Mouse (Mus musculus) urinary bladder, postnatal 14 days (tissue): ENCODE results near the gene Tmem132c.
"Not testable (repeated sequence)": the region's sequence is repeated elsewhere in the genome, so short reads cannot be mapped to it uniquely, and the experiment has no call there.

ENCODE experiments used
- DNase-seq: peaks from one replicate; pipeline ENCODE4 v3.0.0; 2021; ENCODE audit warnings: low spot score

Tmem132c gene

DNA sequence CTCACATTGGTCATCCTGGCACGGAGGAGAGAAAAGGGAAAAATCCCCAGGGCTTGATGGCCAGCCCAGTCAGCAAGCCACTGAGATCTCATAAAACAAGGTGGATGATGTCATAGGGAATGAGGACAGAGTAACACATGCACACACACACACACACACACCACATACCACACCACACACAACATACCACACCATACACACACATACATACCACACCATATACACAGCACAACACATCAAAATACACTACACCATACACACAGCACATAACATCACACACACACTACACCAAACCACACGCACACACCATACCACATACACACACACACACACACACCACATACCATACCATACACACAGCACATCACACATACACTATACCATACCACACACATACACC is 104.8 kb downstream of the Tmem132c start:
- no peak for DNase-seq

DNA sequence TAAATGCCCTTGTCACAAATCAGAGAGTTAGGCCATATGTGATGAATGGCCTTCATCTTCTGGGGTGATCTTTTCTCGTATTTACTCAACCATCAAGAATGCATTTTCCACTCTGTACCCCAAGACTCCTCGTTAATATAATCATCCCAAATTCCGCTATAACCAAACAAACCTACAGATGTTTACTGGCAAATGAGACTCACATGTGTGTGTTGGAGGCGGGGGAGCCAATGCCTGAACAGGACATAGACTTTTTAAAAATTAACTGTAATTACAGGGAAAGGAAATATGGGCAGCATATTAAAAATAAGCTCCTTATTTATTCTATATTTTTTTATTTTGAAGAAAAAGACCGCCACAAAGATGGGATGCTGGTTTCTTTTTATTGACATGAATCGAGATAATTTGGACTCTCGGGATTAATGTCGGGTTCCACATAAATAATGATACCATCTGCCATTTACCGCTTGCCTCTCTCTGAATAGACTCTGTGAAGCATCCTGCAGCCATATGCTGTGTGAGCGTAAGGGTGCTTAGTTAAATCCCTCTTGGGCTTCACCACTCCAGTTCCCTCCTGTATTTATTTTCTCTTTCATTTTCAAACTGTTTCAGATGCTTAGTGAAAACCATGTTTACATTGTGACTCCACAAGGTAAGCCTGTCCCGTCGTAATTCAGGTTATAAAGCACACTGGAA is 105.6 kb downstream of the Tmem132c start:
- DNase-seq: no peak

DNA sequence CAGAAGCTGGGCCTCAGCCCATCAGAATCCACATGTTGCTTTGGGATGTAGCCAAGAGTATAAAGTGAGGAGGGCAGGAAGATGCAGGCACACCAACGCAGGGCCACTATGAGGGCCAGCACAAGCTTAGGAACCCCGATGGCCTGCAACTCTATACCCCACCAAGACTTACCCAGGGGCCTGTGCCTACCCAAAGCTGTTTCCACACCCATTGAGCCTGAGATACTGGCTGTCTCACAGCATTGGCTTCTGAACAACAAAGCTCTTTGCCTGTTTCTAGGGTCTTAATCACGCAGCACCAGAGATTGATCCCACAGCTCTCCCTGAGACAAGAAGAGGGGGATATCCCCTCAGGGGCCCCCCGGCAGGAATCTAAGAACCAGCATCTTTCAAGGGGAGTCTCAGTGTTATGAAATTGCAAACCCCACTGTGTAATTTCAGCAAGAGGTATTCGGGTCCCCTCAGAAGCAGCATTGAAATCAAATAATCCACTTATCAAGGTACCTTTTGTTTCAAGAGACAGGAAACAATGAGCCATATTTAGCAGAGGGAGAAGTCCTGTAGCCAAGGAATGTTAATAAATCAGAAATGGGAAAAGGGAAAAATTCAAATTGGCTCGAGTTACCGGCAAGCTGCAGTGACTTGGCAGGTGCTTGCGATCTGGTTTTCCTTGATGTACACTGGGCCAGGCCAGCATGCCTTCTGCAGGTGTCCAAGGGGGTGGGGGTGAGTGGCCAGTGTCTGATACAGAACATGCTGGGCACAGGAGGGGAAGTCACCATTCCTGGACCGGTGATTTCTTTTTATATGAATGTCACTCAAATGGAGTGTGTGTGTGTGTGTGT is 107.8 kb downstream of the Tmem132c start:
- DNase-seq: no peak

DNA sequence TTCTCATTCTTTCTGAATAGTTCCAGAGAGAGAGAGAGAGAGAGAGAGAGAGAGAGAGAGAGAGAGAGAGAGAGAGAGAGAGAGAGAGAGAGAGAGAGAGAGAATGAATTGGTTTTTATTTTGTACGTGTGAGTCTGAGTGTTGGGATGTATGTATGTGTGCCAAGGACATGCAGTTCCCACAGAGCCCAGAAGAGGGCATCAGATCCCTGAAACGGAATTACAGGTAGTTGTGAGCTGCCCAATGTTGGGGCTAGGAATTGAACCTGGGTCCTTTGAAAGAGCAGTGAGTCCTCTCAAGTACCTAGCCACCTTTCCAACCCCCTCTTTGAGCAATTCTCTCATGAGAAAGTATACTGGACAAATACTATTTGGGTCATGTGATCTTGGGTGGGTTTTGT is 111.4 kb downstream of the Tmem132c start:
- no peak for DNase-seq

DNA sequence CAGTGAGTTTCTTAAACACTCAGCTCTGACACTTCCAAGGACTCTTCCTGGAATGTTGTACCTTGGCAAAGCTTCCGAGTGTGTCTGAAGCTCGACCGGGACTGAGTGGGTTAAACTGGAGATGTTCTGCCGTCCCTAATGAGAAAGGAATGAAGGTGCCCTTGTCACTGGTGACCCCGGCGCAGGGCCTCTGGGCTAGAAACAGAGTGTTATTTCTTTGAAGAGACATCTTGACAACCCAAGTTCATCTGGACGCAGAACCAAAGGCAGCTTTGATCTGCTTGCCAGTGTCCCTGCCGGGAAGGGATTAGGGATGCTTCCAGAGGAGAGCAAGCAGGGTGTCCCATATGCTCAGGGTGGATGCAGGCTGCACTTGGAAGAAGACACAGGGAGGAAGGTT is 114.2 kb downstream of the Tmem132c start:
- no peak for DNase-seq

DNA sequence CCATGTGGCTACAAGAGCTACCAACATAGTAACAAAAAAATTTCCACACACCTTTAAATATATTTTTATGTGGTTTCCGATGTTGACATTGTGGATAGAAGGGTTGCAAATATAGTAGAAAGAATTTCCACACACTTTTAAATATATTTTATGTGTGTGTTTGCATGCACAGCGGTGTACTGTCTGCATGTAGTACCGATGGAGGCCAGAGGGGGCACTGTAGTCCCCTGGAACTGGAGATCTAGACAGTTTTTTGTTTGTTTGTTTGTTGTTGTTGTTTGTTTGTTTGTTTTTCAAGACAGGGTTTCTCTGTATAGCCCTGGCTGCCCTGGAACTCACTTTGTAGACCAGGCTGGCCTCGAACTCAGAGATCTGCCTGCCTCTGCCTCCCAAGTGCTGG is 116.3 kb downstream of the Tmem132c start:
- not testable (repeated sequence) for DNase-seq

DNA sequence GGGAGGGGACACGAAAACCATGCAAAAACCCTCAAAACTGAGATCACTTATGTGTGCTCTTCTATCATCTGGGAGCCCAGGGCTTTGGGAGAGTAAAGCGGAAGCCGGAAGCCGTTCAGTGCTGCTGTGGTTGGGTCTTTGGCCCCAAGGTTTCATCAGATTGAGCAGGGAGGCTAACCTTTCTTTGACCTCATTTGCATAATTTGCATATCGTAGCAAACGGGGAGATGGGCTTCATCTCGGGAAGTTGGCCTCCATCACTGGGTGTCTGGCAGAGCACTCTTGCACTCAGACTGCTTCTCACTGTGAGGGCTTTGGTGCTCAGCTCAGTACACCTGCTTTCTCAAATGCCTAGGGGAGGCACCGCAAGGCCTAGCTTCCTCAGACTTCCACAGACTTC is 119.5 kb downstream of the Tmem132c start:
- no peak for DNase-seq

DNA sequence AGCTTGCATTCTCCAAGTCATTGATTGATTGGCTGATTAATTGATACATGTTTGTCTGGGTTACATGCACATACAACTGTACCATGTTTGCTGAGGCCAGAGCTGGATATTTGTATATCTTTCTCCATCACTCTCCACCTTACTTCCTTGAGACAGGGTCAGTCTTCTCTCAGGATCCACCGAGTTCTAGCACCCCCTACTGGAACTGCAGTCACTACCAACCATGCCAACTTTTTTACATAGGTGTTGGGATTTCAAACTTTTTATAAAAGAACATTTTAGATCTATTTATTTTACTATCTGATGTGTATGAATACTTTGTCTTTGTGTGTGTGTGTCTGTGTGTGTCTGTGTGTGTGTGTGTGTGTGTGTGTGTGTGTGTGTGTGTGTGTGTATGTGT is 123.5 kb downstream of the Tmem132c start:
- DNase-seq: no peak

DNA sequence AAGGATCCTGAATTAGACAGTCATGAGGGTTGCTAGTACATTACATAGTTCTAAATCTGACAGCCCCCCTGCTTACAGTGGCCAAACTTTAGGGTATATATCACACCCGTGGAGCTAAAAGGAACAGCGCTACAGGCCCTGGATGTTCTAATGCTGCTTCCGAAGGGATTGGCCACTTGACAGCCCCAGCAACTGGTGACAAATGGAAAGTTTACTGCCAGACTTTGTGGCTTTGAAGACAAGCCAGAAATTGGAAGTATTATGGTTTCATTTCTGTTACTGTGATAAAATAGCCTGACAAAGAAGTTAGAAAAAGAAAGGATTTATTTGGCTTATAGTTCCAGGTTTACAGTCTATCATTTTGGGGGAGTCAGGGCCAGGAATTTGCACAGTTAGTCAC is 126.6 kb downstream of the Tmem132c start:
- DNase-seq: no peak

DNA sequence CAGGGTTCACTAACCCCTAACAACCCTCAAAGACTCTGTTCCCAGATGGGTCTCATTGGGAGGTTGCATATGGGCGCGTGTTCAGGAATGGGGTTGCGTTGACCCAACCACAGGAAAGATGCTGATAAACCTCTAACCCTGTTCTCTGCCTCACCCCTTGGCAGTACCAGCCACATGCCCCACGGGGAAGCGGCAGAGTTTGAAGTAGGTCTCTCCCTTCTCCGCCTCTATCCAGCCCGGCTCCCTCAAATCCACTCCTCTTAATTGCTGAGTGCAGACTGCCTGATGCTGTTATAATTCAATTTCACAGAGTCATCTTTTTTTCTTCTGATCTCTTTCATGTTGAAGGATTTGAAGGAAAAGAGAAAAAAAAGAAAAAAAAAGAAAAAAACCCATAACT is 128.2 kb downstream of the Tmem132c start:
- no peak for DNase-seq

DNA sequence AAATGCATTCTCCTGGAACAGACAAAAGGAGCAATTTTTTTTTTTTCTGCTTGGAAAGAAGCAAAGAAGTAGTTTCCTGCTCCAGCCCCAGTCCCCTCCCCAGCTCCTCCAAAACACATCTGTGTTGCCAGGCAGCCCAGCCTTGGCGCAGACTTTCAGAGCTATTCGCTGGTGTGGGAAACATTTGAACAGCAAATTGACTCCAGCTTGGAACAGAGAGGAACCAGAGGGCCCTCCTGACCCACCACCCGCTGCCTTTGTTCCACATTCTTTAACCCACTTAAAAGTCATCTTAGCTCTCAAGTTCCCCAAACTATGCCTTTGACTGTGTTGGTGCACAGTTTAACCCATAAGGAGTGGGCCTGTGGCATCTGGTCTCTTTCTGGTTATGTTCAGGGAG is 128.9 kb downstream of the Tmem132c start:
- DNase-seq: peak; percentile 13

DNA sequence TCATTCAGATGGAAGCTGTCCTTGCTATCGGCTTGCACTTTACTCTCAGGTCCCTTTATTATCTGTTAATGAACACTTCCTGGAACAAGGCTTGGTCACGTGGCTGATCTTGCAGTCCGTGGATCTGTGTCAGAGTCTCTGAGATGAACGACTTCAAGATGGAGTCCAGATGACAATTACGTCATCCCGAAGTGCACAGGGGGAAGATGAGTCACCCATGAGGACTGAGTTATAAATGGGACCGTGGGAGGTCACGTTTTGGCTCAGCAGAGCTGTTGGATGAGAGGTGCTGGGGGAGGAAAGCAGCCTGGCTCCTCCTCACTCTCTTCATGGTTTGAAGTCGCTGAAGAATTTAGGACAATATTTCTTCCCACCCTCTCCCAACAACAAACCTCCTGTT is 132.6 kb downstream of the Tmem132c start:
- no peak for DNase-seq

DNA sequence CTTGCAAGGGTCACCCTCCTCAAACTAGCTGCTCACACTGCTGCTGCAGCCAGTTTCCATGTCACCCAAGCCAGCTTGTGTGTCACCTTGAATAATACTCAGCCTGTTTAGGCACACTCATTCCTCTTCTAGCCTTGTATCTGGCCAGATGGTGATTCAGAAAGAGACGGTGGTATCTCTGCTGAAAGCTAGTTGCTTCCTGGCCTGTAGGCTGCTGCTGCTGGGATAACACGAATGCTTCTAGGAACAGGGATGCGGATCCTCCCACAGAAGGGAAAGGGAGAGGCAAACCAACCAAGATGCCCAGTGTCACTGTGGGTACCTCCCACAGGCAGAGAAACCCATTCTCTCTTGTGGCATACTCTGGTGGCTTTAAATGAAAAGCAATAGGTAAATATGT is 134.0 kb downstream of the Tmem132c start:
- no peak for DNase-seq

DNA sequence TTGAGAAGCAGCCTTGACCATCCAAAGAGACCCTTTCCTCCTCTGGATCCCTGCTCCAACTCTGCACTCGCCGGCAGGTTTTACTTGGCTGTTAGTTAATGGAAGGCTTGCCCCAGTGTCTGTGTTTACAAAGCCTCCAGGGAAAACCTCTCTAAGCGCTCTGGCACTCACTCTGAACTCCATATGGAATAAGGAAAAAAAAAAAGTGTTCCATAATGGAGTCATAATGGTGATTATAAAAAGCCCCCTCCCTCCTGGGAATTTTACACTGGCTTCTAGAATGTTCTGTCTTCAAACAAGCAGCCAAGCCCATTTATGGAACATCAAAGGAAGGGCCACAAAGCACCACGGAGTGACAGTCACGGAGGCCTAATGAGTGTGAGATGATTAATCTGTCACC is 136.9 kb downstream of the Tmem132c start:
- no peak for DNase-seq

DNA sequence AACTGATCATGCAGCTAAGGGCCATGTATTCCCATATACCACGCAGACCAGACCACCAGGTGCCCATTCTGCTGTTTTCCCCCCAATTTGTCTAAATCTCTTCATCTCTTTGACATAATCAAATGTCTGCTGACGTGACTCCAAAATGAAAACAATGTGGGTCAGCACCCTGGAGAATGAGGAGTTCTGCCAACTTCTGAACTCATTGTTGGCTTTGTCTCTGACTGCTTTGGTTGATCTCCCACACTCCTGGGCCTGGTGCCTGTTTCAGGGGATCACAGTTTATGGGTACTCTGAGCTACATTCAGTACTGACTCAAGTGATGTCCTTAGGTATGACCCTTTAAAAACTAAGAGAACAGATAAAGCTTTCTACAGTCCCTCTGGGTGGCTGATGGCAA is 137.7 kb downstream of the Tmem132c start:
- no peak for DNase-seq

DNA sequence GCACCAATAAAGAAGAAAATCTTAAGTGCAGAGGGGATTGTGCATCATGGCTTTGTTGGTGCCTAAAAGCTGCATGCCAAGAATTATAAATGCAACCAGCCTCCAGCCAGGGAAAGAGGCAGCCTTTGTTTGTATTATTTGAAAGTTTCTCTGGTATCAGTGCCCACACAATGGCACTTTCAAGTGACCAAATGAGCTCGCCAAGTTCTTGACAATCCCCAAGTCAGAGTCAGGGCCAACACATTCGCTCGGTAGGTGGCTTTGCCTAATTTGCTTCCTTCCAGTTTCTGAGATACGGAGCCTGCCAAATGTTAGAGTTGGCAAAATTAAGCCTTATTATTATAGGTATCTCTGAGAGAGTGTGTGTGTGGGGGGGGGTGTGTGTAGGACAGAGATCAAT is 139.6 kb downstream of the Tmem132c start:
- no peak for DNase-seq

DNA sequence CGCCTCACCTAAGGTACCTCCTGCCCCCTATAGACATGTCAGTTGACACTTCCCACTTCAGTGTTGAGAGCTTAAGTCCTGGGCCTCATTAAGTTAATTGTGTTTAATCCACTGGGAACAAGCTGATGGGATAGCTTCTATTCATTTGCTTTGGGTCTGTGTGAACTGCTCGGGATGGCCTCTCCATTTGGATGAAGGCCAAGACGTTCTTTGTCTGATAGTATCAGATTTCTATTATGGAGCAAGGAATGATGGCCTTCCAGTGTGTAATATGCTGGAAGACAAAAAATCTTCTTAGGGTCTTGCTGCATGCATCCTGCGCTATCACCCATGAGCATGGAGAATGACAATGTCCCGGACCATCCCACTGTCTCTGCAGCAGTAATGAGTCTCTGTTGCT is 141.0 kb downstream of the Tmem132c start:
- DNase-seq: no peak

DNA sequence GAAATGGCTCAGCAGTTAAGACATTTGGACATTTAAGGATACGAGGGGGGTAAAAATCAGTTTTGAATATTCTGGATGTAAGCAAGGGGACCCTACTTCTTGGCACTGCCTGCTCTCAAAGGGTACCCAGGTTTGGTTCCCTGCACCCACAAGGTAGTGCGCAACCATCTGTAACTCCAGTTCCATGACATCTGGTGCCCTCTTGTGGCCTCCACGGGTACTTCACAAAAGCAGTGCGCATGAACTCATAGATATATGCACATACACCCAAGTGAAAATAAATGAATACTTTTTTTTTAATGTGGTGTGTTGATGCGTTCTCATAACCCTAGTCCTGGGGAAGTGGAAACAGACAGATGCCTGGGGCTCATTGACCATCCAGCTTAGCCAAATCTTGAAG is 149.6 kb downstream of the Tmem132c start:
- no peak for DNase-seq

DNA sequence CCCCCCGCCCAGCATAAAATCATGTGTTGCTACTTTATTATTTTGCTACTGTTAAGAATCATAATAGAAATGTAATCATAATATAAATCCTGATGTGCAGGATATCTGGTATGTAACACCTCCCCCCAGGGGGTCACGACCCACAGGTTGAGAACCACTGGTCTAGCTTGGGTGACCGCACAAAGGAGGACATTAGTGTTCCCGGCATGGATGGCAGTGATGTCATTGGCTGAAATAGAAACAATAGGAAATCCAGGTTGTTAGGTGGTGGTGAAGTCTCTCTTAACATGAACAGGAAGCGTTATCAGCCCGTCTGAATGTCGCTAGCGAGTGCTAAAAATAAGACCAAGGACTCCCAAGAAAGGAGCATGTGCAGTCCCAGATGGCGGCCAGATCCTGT is 155.3 kb downstream of the Tmem132c start:
- DNase-seq: no peak

DNA sequence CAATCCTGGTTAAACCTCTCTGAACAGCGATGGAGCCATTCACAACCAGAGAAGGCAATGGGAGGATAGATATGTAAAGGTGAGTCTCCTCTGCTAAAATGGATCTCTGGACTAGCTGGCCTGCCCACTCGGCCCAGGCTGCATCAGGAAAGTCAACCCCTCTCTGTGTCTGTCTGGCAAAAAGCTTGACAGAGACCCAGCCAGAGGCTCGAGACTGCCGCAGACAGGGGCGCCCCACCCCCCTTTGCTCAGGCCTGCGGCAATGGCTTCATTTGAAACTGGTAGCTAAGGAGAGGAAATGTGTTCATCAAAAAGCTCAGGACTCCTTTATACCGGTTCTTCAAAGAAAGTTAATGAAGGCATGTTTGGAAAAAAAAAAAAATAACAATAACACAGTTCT is 156.4 kb downstream of the Tmem132c start:
- DNase-seq: no peak

DNA sequence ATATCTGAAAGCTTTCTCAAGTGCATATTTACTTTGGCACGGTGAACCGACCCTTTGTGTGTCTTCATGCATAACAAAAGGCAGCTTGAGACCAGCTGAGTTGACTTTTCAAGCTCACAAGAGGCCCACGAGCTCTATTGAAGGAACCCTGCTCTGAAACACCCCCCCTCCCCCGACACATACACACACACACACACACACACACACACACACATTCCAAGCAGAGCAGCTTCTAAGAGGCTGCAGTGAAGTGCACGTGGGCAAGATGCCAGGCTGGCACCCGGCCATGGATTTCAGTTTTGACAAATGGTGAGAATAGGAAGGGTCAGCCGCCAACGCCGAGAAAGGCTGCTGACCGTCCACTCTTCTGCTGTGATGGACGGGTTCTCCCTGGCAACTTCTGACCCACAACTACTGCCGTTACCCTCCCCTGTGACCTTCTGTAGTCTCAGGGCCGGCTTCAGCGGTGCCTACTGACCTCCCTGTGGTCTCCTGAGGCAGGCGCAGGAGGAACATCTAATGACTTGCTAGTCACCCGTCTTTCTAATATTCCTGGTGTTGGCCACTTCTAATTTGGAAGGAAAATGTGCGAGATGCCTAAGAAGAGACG is 163.9 kb downstream of the Tmem132c start:
- peak; percentile 44 for DNase-seq

DNA sequence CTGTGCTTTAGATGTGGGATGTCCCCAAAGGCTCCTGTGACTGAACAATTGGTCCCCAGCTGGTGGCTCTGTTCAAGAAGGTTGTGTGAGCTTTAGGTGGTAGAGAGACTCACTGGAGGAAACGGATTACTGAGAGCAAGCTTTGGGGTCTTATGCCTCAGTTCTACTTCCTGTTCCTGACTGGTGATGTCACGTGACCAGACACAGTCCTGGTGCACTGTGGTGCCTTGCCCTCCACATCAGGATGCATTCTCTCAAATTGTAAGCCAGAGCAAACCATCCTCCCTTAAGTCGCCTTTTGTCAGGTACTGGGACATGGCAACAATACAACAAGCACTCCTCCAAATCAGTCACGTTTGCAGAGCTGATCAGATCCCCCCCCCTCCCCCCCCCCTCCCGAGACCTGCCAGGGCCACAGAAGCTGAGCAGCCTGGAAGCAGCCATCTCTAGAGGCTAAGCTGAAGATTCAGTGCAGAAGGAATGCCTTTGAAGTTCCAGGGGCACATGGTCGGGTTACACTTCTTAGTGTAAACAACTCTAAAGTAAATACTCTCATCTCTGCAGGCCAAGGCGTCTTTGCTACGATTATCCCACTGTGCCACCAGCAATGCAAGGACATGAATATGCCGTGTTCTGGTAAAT is 164.5 kb downstream of the Tmem132c start:
- DNase-seq: no peak

DNA sequence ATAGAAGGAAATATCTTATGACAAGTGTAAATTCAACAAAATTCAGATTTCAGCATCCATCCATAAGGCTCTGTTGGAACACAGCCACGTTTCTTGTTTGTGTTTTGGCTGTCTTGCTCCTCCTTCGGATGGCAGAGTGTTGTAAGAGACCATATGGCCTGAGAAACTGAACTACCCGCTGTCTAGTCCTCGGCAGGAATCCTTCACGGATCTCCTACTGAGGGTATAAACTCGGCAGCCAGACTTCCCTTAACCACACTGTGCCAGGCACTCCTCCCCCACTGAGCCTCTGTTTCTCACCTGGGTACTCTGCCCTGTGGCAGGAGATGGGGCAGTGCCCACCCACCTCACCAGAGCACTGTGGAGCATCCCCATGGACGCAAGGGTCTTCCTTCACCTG is 174.9 kb downstream of the Tmem132c start:
- no peak for DNase-seq
